ENCODE assay signal across 10 mouse cellular contexts in genomic region chr11:98389221-98389780, GRCm38 (mm10). TPM values are rescaled to one million over a fixed set of nuclear protein-coding genes. Genes with fewer than 3 reads are reported as not detected.
DNase-seq lines count a peak whose midpoint lies in the region; ATAC-seq lines count a peak whose summit lies in the region.
"Had no signal": no experiment of that assay in that cellular context is flagged by ENCODE, and none has a peak within 500 bp of the region (broad histone marks: within the 10 kb centered on the region; RNA-seq: fewer than 3 reads in every experiment).

No protein-coding gene starts in this region.

- H3K36me3 ChIP-seq in hindbrain, embryonic 11.5 days (ENCODE audit: control insufficient read depth, insufficient read depth, low read length), result no peaks in the 10 kb centered on the region
- no peaks in the 10 kb centered on the region for H3K36me3 ChIP-seq in hindbrain, embryonic 16.5 days (ENCODE audit: control insufficient read depth, insufficient read depth, low read length)
- H3K36me3 ChIP-seq in embryonic facial prominence, embryonic 14.5 days (ENCODE audit: control insufficient read depth, insufficient read depth, low read length), result no peaks in the 10 kb centered on the region
- H3K36me3 ChIP-seq: embryonic facial prominence, embryonic 13.5 days; liver, embryonic 15.5 days had no signal

- DNase-seq in hindbrain, embryonic 11.5 days (ENCODE audit: low spot score), result peak; percentile 64
- DNase-seq in A20 (ENCODE audit: low read depth, low spot score) (peak; percentile 60), NIH3T3 (ENCODE audit: low read depth) (peak; percentile 73)
- DNase-seq in embryonic facial prominence, embryonic 14.5 days (ENCODE audit: low spot score), result peak; percentile 65
- DNase-seq in kidney, postnatal 25 days, result peak; percentile 71 to 75

- no peaks in the 10 kb centered on the region for H3K9me3 ChIP-seq in hindbrain, embryonic 11.5 days (ENCODE audit: control insufficient read depth, low read length)
- H3K9me3 ChIP-seq in hindbrain, embryonic 16.5 days (ENCODE audit: control insufficient read depth, low read length), result no peaks in the 10 kb centered on the region
- no peaks in the 10 kb centered on the region for H3K9me3 ChIP-seq in embryonic facial prominence, embryonic 14.5 days (ENCODE audit: control insufficient read depth, low read length)
- H3K9me3 ChIP-seq: embryonic facial prominence, embryonic 13.5 days; liver, embryonic 15.5 days had no signal

- H3K27me3 ChIP-seq in hindbrain, embryonic 11.5 days (ENCODE audit: control insufficient read depth, insufficient read depth, low read length), result peaks cover 27% of the 10 kb centered on the region
- H3K27me3 ChIP-seq in hindbrain, embryonic 16.5 days (replicated peaks; ENCODE audit: control insufficient read depth, insufficient read depth, low read length), result peaks cover 17% of the 10 kb centered on the region
- H3K27me3 ChIP-seq in embryonic facial prominence, embryonic 14.5 days (replicated peaks; ENCODE audit: control insufficient read depth, insufficient read depth, low read length), result peaks cover 50% of the 10 kb centered on the region

- no peaks in the 10 kb centered on the region for H3K4me1 ChIP-seq in hindbrain, embryonic 11.5 days (replicated peaks; ENCODE audit: control insufficient read depth, insufficient read depth, low read length)
- H3K4me1 ChIP-seq in hindbrain, embryonic 16.5 days (ENCODE audit: control insufficient read depth, insufficient read depth, low read depth, low read length), result no peaks in the 10 kb centered on the region
- peaks cover 10% of the 10 kb centered on the region; the same call in 1 of the 2 replicates for H3K4me1 ChIP-seq in embryonic facial prominence, embryonic 14.5 days (ENCODE audit: control insufficient read depth, insufficient read depth, low read length)

- no peak overlapping the region for H3K27ac ChIP-seq in hindbrain, embryonic 11.5 days (ENCODE audit: low read depth, low read length)
- no peak overlapping the region for H3K27ac ChIP-seq in hindbrain, embryonic 16.5 days (ENCODE audit: low read depth, low read length)
- no peak overlapping the region for H3K27ac ChIP-seq in embryonic facial prominence, embryonic 14.5 days (replicated peaks; ENCODE audit: low read depth, low read length)
- H3K27ac ChIP-seq: embryonic facial prominence, embryonic 13.5 days; liver, embryonic 15.5 days had no signal

- no peak for ATAC-seq in hindbrain, embryonic 11.5 days (ENCODE audit: low FRiP score)
- no peak for ATAC-seq in hindbrain, embryonic 16.5 days
- no peak for ATAC-seq in embryonic facial prominence, embryonic 14.5 days (ENCODE audit: low read depth)
- peak; percentile 44 for ATAC-seq in megakaryocyte progenitor cell, adult 5-6 weeks (replicated peaks; ENCODE audit: poor library complexity)
- ATAC-seq in activated CD4-positive, CD25-positive, alpha-beta regulatory T cell, adult 4 months, result no peak

- no peak overlapping the region for H3K4me3 ChIP-seq in hindbrain, embryonic 11.5 days (ENCODE audit: low read depth, low read length)
- H3K4me3 ChIP-seq in hindbrain, embryonic 16.5 days (ENCODE audit: low read length), result no peak overlapping the region
- no peak overlapping the region for H3K4me3 ChIP-seq in embryonic facial prominence, embryonic 14.5 days (ENCODE audit: low read depth, low read length)
- H3K4me3 ChIP-seq: embryonic facial prominence, embryonic 13.5 days; liver, embryonic 15.5 days had no signal

- no peak overlapping the region for H3K4me2 ChIP-seq in hindbrain, embryonic 11.5 days (replicated peaks; ENCODE audit: low read depth, low read length)
- no peak overlapping the region for H3K4me2 ChIP-seq in hindbrain, embryonic 16.5 days (ENCODE audit: low read length)
- no peak overlapping the region for H3K4me2 ChIP-seq in embryonic facial prominence, embryonic 14.5 days (ENCODE audit: low read depth, low read length)
- H3K4me2 ChIP-seq: embryonic facial prominence, embryonic 13.5 days; liver, embryonic 15.5 days had no signal

- no peak overlapping the region for H3K9ac ChIP-seq in hindbrain, embryonic 11.5 days (ENCODE audit: low read depth, low read length)
- no peak overlapping the region for H3K9ac ChIP-seq in hindbrain, embryonic 16.5 days (ENCODE audit: low read depth, low read length)
- H3K9ac ChIP-seq in embryonic facial prominence, embryonic 14.5 days (ENCODE audit: low read depth, low read length), result no peak overlapping the region
- H3K9ac ChIP-seq: embryonic facial prominence, embryonic 13.5 days; liver, embryonic 15.5 days had no signal

- WGBS in hindbrain, embryonic 11.5 days, result 24% methylated on average over 9 of the region's 9 CpGs
- WGBS in hindbrain, embryonic 16.5 days, result 28% methylated on average over 9 of the region's 9 CpGs
- 21% methylated on average over 9 of the region's 9 CpGs for WGBS in embryonic facial prominence, embryonic 14.5 days

RNA-seq across cellular contexts. Expression of gene Pnmt, which starts 3.1 kb away (rescaled TPM):
- polyA plus RNA-seq in hindbrain, embryonic 11.5 days (2014; fragmentation: Nextera tagmentation; extraction: Ambion mirVana), result 0.54 and 0.93 TPM in 2 replicates
- polyA plus RNA-seq in hindbrain, embryonic 16.5 days (2015; fragmentation: Nextera tagmentation; extraction: Ambion mirVana), result 4.5 and 4.9 TPM in 2 replicates
- polyA plus RNA-seq in embryonic facial prominence, embryonic 14.5 days (2014; fragmentation: Nextera tagmentation; extraction: Ambion mirVana), result 0.49 and 0.59 TPM in 2 replicates
- not detected in 2 replicates for total RNA-seq in megakaryocyte progenitor cell, adult 5-6 weeks (2015)
- not detected in 2 replicates for total RNA-seq in megakaryocyte progenitor cell, adult 5-6 weeks (2017)
- not detected for polyA plus RNA-seq in activated CD4-positive, CD25-positive, alpha-beta regulatory T cell, adult 4 months (2017; shearing (Covaris generic))
- polyA plus RNA-seq: liver, embryonic 15.5 days had no signal

RNA-seq across cellular contexts. Expression of gene Tcap, which starts 5.7 kb away (rescaled TPM):
- 0.53 and 0.54 TPM in 2 replicates for polyA plus RNA-seq in hindbrain, embryonic 11.5 days (2014; fragmentation: Nextera tagmentation; extraction: Ambion mirVana)
- 0.16 and 1.7 TPM in 2 replicates for polyA plus RNA-seq in hindbrain, embryonic 16.5 days (2015; fragmentation: Nextera tagmentation; extraction: Ambion mirVana)
- 22.8 and 27.7 TPM in 2 replicates for polyA plus RNA-seq in embryonic facial prominence, embryonic 14.5 days (2014; fragmentation: Nextera tagmentation; extraction: Ambion mirVana)
- total RNA-seq in megakaryocyte progenitor cell, adult 5-6 weeks (2015), result not detected in 2 replicates
- not detected in 2 replicates for total RNA-seq in megakaryocyte progenitor cell, adult 5-6 weeks (2017)
- not detected for polyA plus RNA-seq in activated CD4-positive, CD25-positive, alpha-beta regulatory T cell, adult 4 months (2017; shearing (Covaris generic))

RNA-seq across cellular contexts. Expression of gene Pgap3, which starts 11.0 kb away (rescaled TPM):
- polyA plus RNA-seq in hindbrain, embryonic 11.5 days (2014; fragmentation: Nextera tagmentation; extraction: Ambion mirVana), result 4.3 and 4.5 TPM in 2 replicates
- polyA plus RNA-seq in hindbrain, embryonic 16.5 days (2015; fragmentation: Nextera tagmentation; extraction: Ambion mirVana), result 8.2 and 9.3 TPM in 2 replicates
- 9.3 and 10.5 TPM in 2 replicates for polyA plus RNA-seq in embryonic facial prominence, embryonic 14.5 days (2014; fragmentation: Nextera tagmentation; extraction: Ambion mirVana)
- total RNA-seq in megakaryocyte progenitor cell, adult 5-6 weeks (2015), result 3.2 and 3.5 TPM in 2 replicates
- 1.2 and 2.3 TPM in 2 replicates for total RNA-seq in megakaryocyte progenitor cell, adult 5-6 weeks (2017)
- 1 to 10 TPM; 3.3 to 4.0 TPM for polyA plus RNA-seq in activated CD4-positive, CD25-positive, alpha-beta regulatory T cell, adult 4 months (2017; shearing (Covaris generic))

RNA-seq across cellular contexts. Expression of gene Erbb2, which starts 23.0 kb away (rescaled TPM):
- polyA plus RNA-seq in hindbrain, embryonic 11.5 days (2014; fragmentation: Nextera tagmentation; extraction: Ambion mirVana), result 15.5 and 17.2 TPM in 2 replicates
- 6.6 and 10.0 TPM in 2 replicates for polyA plus RNA-seq in hindbrain, embryonic 16.5 days (2015; fragmentation: Nextera tagmentation; extraction: Ambion mirVana)
- 48.3 and 54.8 TPM in 2 replicates for polyA plus RNA-seq in embryonic facial prominence, embryonic 14.5 days (2014; fragmentation: Nextera tagmentation; extraction: Ambion mirVana)
- not detected in 2 replicates for total RNA-seq in megakaryocyte progenitor cell, adult 5-6 weeks (2015)
- not detected in 2 replicates for total RNA-seq in megakaryocyte progenitor cell, adult 5-6 weeks (2017)
- polyA plus RNA-seq in activated CD4-positive, CD25-positive, alpha-beta regulatory T cell, adult 4 months (2017; shearing (Covaris generic)), result under 1 TPM in 1 of 2 experiments, not detected in 1; 0.07 TPM

RNA-seq across cellular contexts. Expression of gene Stard3, which starts 31.1 kb away (rescaled TPM):
- 40.1 and 43.2 TPM in 2 replicates for polyA plus RNA-seq in hindbrain, embryonic 11.5 days (2014; fragmentation: Nextera tagmentation; extraction: Ambion mirVana)
- 39.0 and 39.9 TPM in 2 replicates for polyA plus RNA-seq in hindbrain, embryonic 16.5 days (2015; fragmentation: Nextera tagmentation; extraction: Ambion mirVana)
- polyA plus RNA-seq in embryonic facial prominence, embryonic 14.5 days (2014; fragmentation: Nextera tagmentation; extraction: Ambion mirVana), result 31.0 and 32.8 TPM in 2 replicates
- 11.1 and 12.0 TPM in 2 replicates for total RNA-seq in megakaryocyte progenitor cell, adult 5-6 weeks (2015)
- 17.8 and 23.1 TPM in 2 replicates for total RNA-seq in megakaryocyte progenitor cell, adult 5-6 weeks (2017)
- polyA plus RNA-seq in activated CD4-positive, CD25-positive, alpha-beta regulatory T cell, adult 4 months (2017; shearing (Covaris generic)), result 10 to 100 TPM; 33.3 to 42.1 TPM
